Mouse (Mus musculus): ENCODE data around the gene Aff3. TPM values are rescaled to one million over a fixed set of nuclear protein-coding genes. Genes with fewer than 3 reads are reported as not detected.

Gene Aff3
- polyA plus RNA-seq, 1 experiment from 2014 or later, result 29.5 TPM

DNA sequence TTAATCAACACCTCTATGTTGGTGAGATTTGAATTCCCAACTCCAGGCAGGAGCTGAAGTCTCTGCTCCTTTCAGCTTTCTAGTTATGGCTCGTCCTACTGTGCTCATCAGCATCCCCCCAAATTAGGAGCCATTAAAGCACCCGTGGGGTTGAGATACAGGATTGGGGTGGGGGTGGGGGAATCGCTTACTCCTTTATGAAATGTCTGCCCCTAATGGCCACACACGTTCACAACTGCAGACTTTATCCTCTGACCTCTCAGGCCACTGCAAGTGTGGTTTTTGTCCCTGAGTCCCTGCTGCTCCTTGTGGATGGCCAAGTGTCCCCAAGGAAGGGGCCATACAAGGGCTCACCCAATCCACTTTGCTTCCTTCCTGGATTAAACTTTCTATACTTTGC is 348.8 kb downstream of the Aff3 start:
- no peaks in the 10 kb centered on the region for H3K27me3 ChIP-seq (ENCODE audit: control insufficient read depth, insufficient read depth, low read length)
- no peak overlapping the region for H3K9ac ChIP-seq
- H3K36me3 ChIP-seq (replicated peaks; ENCODE audit: control insufficient read depth, insufficient read depth), result no peaks in the 10 kb centered on the region
- DNase-seq (ENCODE audit: low spot score) (no peak), ATAC-seq (ENCODE audit: low FRiP score) (no peak)
- H3K4me3 ChIP-seq (replicated peaks; ENCODE audit: low read length), result no peak overlapping the region
- WGBS, result 83% methylated on average over 4 of the region's 4 CpGs
- no peaks in the 10 kb centered on the region for H3K9me3 ChIP-seq (ENCODE audit: control insufficient read depth, low read length)
- no peak overlapping the region for H3K4me2 ChIP-seq (replicated peaks)
- H3K27ac ChIP-seq, result no peak overlapping the region
- H3K4me1 ChIP-seq (replicated peaks; ENCODE audit: control insufficient read depth, insufficient read depth, low read length), result no peaks in the 10 kb centered on the region; the same call in 1 of the 2 replicates

DNA sequence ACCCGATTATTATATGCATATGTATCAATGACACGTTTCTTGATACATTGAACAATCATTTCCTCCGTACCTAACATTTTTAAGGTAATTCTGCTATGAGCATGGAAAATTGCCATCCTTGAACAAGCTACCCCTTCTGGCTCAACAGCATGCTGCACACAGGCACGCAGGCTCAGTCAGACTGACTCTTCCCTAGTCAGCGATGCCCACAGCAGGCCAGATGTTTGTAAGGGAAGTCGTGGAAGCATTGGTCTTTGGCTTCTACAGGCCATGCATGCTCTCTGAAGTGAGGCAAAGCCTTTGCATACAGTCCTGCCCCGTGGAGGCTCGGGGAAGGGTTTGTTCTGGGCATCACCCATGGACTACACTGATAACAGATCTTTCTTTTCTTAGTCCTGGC is 354.3 kb downstream of the Aff3 start:
- H3K4me1 ChIP-seq (replicated peaks; ENCODE audit: control insufficient read depth, insufficient read depth, low read length), result peaks cover 18% of the 10 kb centered on the region
- no peak overlapping the region for H3K27ac ChIP-seq
- H3K27me3 ChIP-seq (ENCODE audit: control insufficient read depth, insufficient read depth, low read length), result no peaks in the 10 kb centered on the region
- H3K4me3 ChIP-seq (replicated peaks; ENCODE audit: low read length), result no peak overlapping the region
- H3K9ac ChIP-seq, result no peak overlapping the region
- no peaks in the 10 kb centered on the region for H3K36me3 ChIP-seq (replicated peaks; ENCODE audit: control insufficient read depth, insufficient read depth)
- no peak overlapping the region for H3K4me2 ChIP-seq (replicated peaks)
- ATAC-seq (ENCODE audit: low FRiP score), result no peak
- 82% methylated on average over 8 of the region's 8 CpGs for WGBS
- H3K9me3 ChIP-seq (ENCODE audit: control insufficient read depth, low read length), result no peaks in the 10 kb centered on the region
- DNase-seq (ENCODE audit: low spot score), result no peak

- H3K27me3 ChIP-seq (ENCODE audit: control insufficient read depth, insufficient read depth, low read length), result no peaks in the 10 kb centered on the region
- H3K4me2 ChIP-seq (replicated peaks), result no peak overlapping the region
- no peaks in the 10 kb centered on the region for H3K9me3 ChIP-seq (ENCODE audit: control insufficient read depth, low read length)
- H3K27ac ChIP-seq, result no peak overlapping the region
- ATAC-seq (ENCODE audit: low FRiP score), result no peak
- H3K4me1 ChIP-seq (replicated peaks; ENCODE audit: control insufficient read depth, insufficient read depth, low read length), result peaks cover 18% of the 10 kb centered on the region
- H3K4me3 ChIP-seq (replicated peaks; ENCODE audit: low read length), result no peak overlapping the region
- WGBS, result 68% methylated on average over 4 of the region's 4 CpGs
- no peak for DNase-seq (ENCODE audit: low spot score)
- no peak overlapping the region for H3K9ac ChIP-seq
- no peaks in the 10 kb centered on the region for H3K36me3 ChIP-seq (replicated peaks; ENCODE audit: control insufficient read depth, insufficient read depth)
These were observed 354.7 kb downstream of the Aff3 start for GRCm38 (mm10) chr1:38310076-38310475.

- H3K36me3 ChIP-seq (replicated peaks; ENCODE audit: control insufficient read depth, insufficient read depth), result no peaks in the 10 kb centered on the region
- H3K9me3 ChIP-seq (ENCODE audit: control insufficient read depth, low read length), result no peaks in the 10 kb centered on the region
- no peak for ATAC-seq (ENCODE audit: low FRiP score)
- H3K27me3 ChIP-seq (ENCODE audit: control insufficient read depth, insufficient read depth, low read length), result no peaks in the 10 kb centered on the region
- no peak overlapping the region for H3K4me3 ChIP-seq (replicated peaks; ENCODE audit: low read length)
- peaks cover 18% of the 10 kb centered on the region for H3K4me1 ChIP-seq (replicated peaks; ENCODE audit: control insufficient read depth, insufficient read depth, low read length)
- no peak for DNase-seq (ENCODE audit: low spot score)
- H3K9ac ChIP-seq, result no peak overlapping the region
- 97% methylated on average over 8 of the region's 8 CpGs for WGBS
- H3K27ac ChIP-seq, result no peak overlapping the region
- no peak overlapping the region for H3K4me2 ChIP-seq (replicated peaks)
These were observed 355.4 kb downstream of the Aff3 start for GRCm38 (mm10) chr1:38309341-38309740.

- Histone ChIP-seq H3K27ac (peak overlapping the region; percentile 64; the same call in 1 of the 2 replicates), H3K9me3 (ENCODE audit: control insufficient read depth, low read length) (no peaks in the 10 kb centered on the region), H3K36me3 (replicated peaks; ENCODE audit: control insufficient read depth, insufficient read depth) (no peaks in the 10 kb centered on the region), H3K27me3 (ENCODE audit: control insufficient read depth, insufficient read depth, low read length) (no peaks in the 10 kb centered on the region), H3K4me2 (replicated peaks) (no peak overlapping the region), H3K4me3 (replicated peaks; ENCODE audit: low read length) (no peak overlapping the region), H3K9ac (no peak overlapping the region), H3K4me1 (replicated peaks; ENCODE audit: control insufficient read depth, insufficient read depth, low read length) (peaks cover 18% of the 10 kb centered on the region)
- no peak; the same call in 1 of the 2 replicates for ATAC-seq (ENCODE audit: low FRiP score)
- WGBS, result 61% methylated on average over 3 of the region's 3 CpGs
- DNase-seq (ENCODE audit: low spot score), result no peak
These were observed 356.1 kb downstream of the Aff3 start for GRCm38 (mm10) chr1:38308705-38308996.

DNA sequence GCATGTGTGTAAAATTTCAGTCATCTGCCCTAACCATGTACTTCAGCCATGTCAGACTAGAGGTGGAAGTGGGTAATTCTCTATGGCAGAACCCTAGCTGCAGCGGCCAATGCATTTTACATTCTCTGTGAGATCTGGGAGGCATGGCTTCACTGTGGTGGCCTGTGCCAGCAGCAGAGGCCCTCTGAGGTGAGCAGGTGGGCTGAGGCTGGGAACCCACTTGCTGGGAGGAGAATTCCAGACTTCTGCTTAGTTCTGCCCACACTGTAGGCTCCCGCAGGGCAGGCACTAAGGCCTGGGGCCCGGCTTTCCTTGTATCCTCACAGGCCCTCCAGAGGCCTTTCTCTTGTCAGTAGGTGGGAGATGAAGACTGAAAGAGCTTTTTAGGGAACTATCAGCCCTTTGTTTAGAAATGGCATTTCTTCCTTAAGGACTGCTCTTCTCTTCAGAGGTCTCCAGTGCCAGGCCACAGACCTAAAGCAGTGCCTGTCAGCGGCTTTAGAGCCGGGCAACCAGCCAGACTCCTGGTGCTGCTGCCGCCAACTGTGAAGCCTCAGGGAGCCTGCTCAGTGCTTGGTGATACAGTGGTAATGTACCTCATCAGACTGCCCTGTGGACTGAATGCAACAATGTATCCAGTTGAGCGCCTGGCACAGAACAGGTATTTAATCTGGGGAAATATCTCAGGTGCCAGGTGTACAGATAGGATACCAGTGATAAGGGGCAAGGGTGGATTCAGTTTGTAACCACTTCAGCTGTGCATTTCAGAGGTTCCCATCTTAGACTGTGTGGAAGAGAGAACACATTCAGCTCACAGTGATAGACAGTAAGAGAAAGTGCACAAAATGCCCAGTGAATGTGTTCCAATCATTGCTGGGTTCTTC is 356.7 kb downstream of the Aff3 start:
- Histone ChIP-seq H3K4me2 (replicated peaks) (no peak overlapping the region), H3K36me3 (replicated peaks; ENCODE audit: control insufficient read depth, insufficient read depth) (no peaks in the 10 kb centered on the region), H3K9me3 (ENCODE audit: control insufficient read depth, low read length) (no peaks in the 10 kb centered on the region), H3K4me1 (replicated peaks; ENCODE audit: control insufficient read depth, insufficient read depth, low read length) (peaks cover 18% of the 10 kb centered on the region), H3K27ac (peak overlapping the region; percentile 64; the same call in 1 of the 2 replicates), H3K27me3 (ENCODE audit: control insufficient read depth, insufficient read depth, low read length) (no peaks in the 10 kb centered on the region), H3K9ac (no peak overlapping the region), H3K4me3 (replicated peaks; ENCODE audit: low read length) (no peak overlapping the region)
- ATAC-seq (ENCODE audit: low FRiP score), result peak; percentile 77; the same call in 1 of the 2 replicates
- WGBS, result 43% methylated on average over 7 of the region's 7 CpGs
- DNase-seq (ENCODE audit: low spot score), result peak; percentile 57

DNA sequence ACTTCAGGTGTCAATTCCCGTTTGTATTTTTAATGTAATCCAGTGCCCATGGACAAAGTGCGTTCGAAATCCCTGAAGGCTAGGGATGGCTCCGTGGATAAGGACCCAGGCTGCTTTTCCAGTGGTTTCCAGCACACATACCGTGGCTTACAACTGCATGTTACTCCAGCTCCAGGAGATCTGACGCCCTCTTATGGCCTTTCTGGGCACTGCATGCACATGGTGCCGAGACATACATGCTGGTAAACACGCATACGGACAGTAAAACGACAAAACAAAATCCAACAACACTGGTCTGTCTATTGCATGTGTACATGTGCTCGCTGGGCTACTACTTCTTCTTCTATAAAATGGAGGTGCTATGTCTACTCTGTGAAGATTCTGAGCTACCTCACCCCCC is 357.5 kb downstream of the Aff3 start:
- peaks cover 18% of the 10 kb centered on the region for H3K4me1 ChIP-seq (replicated peaks; ENCODE audit: control insufficient read depth, insufficient read depth, low read length)
- H3K27me3 ChIP-seq (ENCODE audit: control insufficient read depth, insufficient read depth, low read length), result no peaks in the 10 kb centered on the region
- peak; percentile 17; the same call in 1 of the 2 replicates for ATAC-seq (ENCODE audit: low FRiP score)
- H3K4me3 ChIP-seq (replicated peaks; ENCODE audit: low read length), result no peak overlapping the region
- no peak for DNase-seq (ENCODE audit: low spot score)
- no peaks in the 10 kb centered on the region for H3K9me3 ChIP-seq (ENCODE audit: control insufficient read depth, low read length)
- H3K27ac ChIP-seq, result no peak overlapping the region
- H3K4me2 ChIP-seq (replicated peaks), result no peak overlapping the region
- no peaks in the 10 kb centered on the region for H3K36me3 ChIP-seq (replicated peaks; ENCODE audit: control insufficient read depth, insufficient read depth)
- 92% methylated on average over 11 of the region's 11 CpGs for WGBS
- H3K9ac ChIP-seq, result no peak overlapping the region

DNA sequence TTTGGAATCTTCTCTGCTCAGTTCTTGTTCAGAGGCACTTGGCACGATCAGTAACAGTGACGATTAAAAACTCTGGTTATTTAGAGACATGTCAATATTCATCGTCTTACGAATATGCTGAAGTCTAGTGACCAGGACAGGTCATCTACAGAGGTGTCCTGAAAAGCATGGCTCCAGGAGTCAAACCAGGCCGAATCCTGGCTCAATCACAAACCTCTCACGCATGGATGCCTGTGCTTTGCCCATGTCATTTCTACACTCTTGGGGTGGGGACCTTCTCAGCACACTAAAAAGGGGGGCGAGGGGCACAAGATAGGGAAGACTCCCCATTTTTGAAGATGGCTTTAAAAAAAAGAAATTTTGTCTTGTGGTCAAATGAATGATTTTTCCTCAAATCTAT is 358.6 kb downstream of the Aff3 start:
- Histone ChIP-seq H3K9me3 (ENCODE audit: control insufficient read depth, low read length) (no peaks in the 10 kb centered on the region), H3K36me3 (replicated peaks; ENCODE audit: control insufficient read depth, insufficient read depth) (no peaks in the 10 kb centered on the region), H3K4me2 (replicated peaks) (no peak overlapping the region), H3K4me3 (replicated peaks; ENCODE audit: low read length) (no peak overlapping the region), H3K9ac (no peak overlapping the region), H3K4me1 (replicated peaks; ENCODE audit: control insufficient read depth, insufficient read depth, low read length) (peaks cover 18% of the 10 kb centered on the region), H3K27me3 (ENCODE audit: control insufficient read depth, insufficient read depth, low read length) (no peaks in the 10 kb centered on the region), H3K27ac (no peak overlapping the region)
- WGBS, result 92% methylated on average over 7 of the region's 7 CpGs
- no peak for DNase-seq (ENCODE audit: low spot score)
- ATAC-seq (ENCODE audit: low FRiP score), result no peak

- ATAC-seq (ENCODE audit: low FRiP score) (no peak), DNase-seq (ENCODE audit: low spot score) (no peak)
- H3K9ac ChIP-seq, result no peak overlapping the region
- WGBS, result 90% methylated on average over 11 of the region's 11 CpGs
- peaks cover 18% of the 10 kb centered on the region for H3K4me1 ChIP-seq (replicated peaks; ENCODE audit: control insufficient read depth, insufficient read depth, low read length)
- no peak overlapping the region for H3K4me2 ChIP-seq (replicated peaks)
- H3K36me3 ChIP-seq (replicated peaks; ENCODE audit: control insufficient read depth, insufficient read depth), result no peaks in the 10 kb centered on the region
- H3K9me3 ChIP-seq (ENCODE audit: control insufficient read depth, low read length), result no peaks in the 10 kb centered on the region
- no peak overlapping the region for H3K27ac ChIP-seq
- H3K4me3 ChIP-seq (replicated peaks; ENCODE audit: low read length), result no peak overlapping the region
- H3K27me3 ChIP-seq (ENCODE audit: control insufficient read depth, insufficient read depth, low read length), result no peaks in the 10 kb centered on the region
These were observed 360.4 kb downstream of the Aff3 start for GRCm38 (mm10) chr1:38304376-38304775.

All from hindbrain, embryonic 14.5 days (tissue).